Mouse (Mus musculus) left cerebral cortex, adult 11 months (tissue): ENCODE measurements at regions not wholly inside any gene's neighbourhood (a gene's known extent, or its start where the extent isn't known, plus 50 kb on each side); places are given as distances from the start of the nearest gene placed in this dataset.

Experiments
- DNase-seq: peaks from one replicate; pipeline ENCODE4 v3.0.0; 2022; ENCODE audit warnings: low spot score

DNA sequence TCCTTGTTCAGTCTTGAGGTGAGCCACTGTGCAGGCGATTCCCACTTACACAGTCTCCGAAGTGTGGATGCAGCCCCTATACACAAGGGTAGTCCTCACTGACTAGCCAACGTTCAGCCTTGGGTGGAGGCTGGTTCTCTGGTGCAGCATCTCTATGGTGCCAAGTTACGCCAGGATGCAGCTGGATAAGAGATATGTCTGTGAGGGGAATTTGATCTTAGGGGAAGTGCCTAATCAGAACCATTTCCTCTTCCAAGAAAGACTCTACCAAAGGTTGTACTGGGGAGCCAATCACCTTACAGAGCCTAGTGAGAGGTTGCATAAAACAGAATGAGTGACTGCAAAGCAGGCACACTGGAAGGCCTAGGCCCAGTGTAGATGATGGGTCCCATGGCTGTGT lies 71.0 kb upstream of the Kcnk2 start:
- DNase-seq, result no peak

GRCm38 (mm10) chr1:189458421-189458820 lies 56.3 kb upstream of the Kcnk2 start:
- no peak for DNase-seq
